Mouse (Mus musculus): ENCODE measurements around the gene Ythdf2. TPM values are rescaled to one million over a fixed set of nuclear protein-coding genes. Genes with fewer than 3 reads are reported as not detected.

Ythdf2 gene
- total and polyA plus RNA-seq, 3 experiments: 80.4 to 979 (median 103) TPM

DNA sequence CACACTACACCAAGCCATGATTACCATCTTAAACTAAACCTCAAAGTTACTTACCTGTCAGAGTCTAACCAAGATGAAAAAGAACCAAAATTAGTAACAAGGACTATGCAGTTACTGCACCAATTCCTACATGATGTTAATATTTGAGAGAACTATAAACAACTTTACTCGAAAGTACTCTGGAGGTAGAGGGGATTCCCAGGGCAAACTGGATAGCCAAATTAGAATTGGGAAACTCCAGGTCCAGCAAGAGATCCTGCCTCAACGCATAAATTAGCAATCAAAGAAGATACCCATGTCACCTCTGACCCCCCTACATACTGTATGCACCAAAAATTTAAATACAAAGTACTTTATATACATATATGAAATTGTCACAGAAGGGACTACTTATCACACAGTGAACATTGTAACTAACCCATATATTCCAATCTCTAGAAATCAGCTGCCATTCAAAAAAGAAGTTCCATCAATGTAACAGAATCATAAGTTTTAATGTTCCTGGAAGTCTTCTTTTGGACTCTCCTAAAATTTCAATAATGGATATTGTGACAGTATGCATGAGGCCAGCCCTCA is 24.2 kb downstream of the Ythdf2 start:
- H3K9me3 ChIP-seq (replicated peaks; ENCODE audit: insufficient read depth, low read length): no peaks in the 10 kb centered on the region
- peaks cover 40% of the 10 kb centered on the region for H3K79me2 ChIP-seq (ENCODE audit: control insufficient read depth, insufficient read depth, low read length, poor library complexity)
- H3K9ac ChIP-seq (ENCODE audit: control insufficient read depth, low read depth, low read length, poor library complexity, severe bottlenecking): no peak overlapping the region
- no peak for TF ChIP-seq ELF1 (IDR thresholded peaks at IDR 0.05; ENCODE audit: low read depth, low read length)
- no peak for TF ChIP-seq GABPA (IDR thresholded peaks at IDR 0.05; ENCODE audit: low read depth, low read length)
- TF ChIP-seq JUND (IDR thresholded peaks at IDR 0.05; ENCODE audit: low read depth, low read length): no peak
- no peak for TF ChIP-seq HCFC1 (IDR thresholded peaks at IDR 0.05; ENCODE audit: low read depth, low read length)
- no peak for TF ChIP-seq MAFK (IDR thresholded peaks at IDR 0.05; ENCODE audit: borderline replicate concordance, low read depth, low read length)
- no peak for TF ChIP-seq ZMIZ1 (IDR thresholded peaks at IDR 0.05; ENCODE audit: low read depth, low read length)
- no peak for TF ChIP-seq CHD2 (IDR thresholded peaks at IDR 0.05; ENCODE audit: low read length)
- TF ChIP-seq SMC3 (IDR thresholded peaks at IDR 0.05; ENCODE audit: low read depth, low read length): no peak
- no peak for TF ChIP-seq NRF1 (IDR thresholded peaks at IDR 0.05; ENCODE audit: insufficient read depth, low read depth, low read length, poor library complexity, severe bottlenecking)
- no peak for DNase-seq (ENCODE audit: low read depth, low spot score)
- no peak overlapping the region for H3K4me3 ChIP-seq (ENCODE audit: control insufficient read depth in 1 of 2, insufficient read depth in 1 of 2, low read depth in 2 of 2, low read length in 2 of 2)
- peaks cover 9 to 52% of the 10 kb centered on the region in 2 experiments for H3K36me3 ChIP-seq (ENCODE audit: control insufficient read depth in 1 of 2, insufficient read depth in 2 of 2, low read length in 2 of 2)
- H3K27ac ChIP-seq (ENCODE audit: control insufficient read depth, low read depth, low read length): no peak overlapping the region
- no peaks in the 10 kb centered on the region for H3K4me1 ChIP-seq (ENCODE audit: control insufficient read depth in 1 of 2, insufficient read depth in 2 of 2, low read length in 2 of 2)
- no peaks in the 10 kb centered on the region for H3K27me3 ChIP-seq (ENCODE audit: control insufficient read depth in 1 of 2, insufficient read depth in 2 of 2, low read length in 2 of 2)

DNA sequence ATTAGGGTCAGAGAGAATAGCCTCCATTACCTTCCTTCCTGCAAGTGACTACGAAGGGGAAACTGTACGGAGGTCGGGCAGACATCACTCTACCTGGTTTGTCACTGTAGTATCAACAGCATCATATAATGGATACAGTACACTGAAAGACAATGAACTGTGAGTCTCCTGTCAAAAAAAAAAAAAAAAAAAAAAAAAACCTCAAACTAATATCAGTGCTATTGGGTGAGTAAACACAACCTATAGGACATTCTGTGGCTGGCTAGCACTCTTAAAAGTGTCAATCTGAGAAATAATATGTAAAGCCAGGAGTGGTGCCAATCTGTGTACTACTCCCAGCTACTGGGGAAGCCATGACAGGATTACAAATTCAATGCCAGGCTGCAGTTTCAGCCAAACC is 28.9 kb downstream of the Ythdf2 start:
- no peak for DNase-seq (ENCODE audit: low read depth, low spot score)
- Histone ChIP-seq H3K27ac (ENCODE audit: control insufficient read depth, low read depth, low read length) (no peak overlapping the region), H3K27me3 (ENCODE audit: control insufficient read depth in 1 of 2, insufficient read depth in 2 of 2, low read length in 2 of 2) (no peaks in the 10 kb centered on the region), H3K4me3 (ENCODE audit: control insufficient read depth in 1 of 2, insufficient read depth in 1 of 2, low read depth in 2 of 2, low read length in 2 of 2) (no peak overlapping the region), H3K79me2 (ENCODE audit: control insufficient read depth, insufficient read depth, low read length, poor library complexity) (peaks cover 5% of the 10 kb centered on the region), H3K4me1 (ENCODE audit: control insufficient read depth in 1 of 2, insufficient read depth in 2 of 2, low read length in 2 of 2) (no peaks in the 10 kb centered on the region), H3K9me3 (replicated peaks; ENCODE audit: insufficient read depth, low read length) (no peaks in the 10 kb centered on the region), H3K36me3 (ENCODE audit: control insufficient read depth in 1 of 2, insufficient read depth in 2 of 2, low read length in 2 of 2) (peaks cover 0 to 24% of the 10 kb centered on the region in 2 experiments; a peak in 2 of 4 replicates), H3K9ac (ENCODE audit: control insufficient read depth, low read depth, low read length, poor library complexity, severe bottlenecking) (no peak overlapping the region)
- no peak for TF ChIP-seq UBTF (IDR thresholded peaks at IDR 0.05; ENCODE audit: borderline replicate concordance, insufficient read depth, low read depth, low read length)
- peak; percentile 55 for TF ChIP-seq ZNF384 (IDR thresholded peaks at IDR 0.05; ENCODE audit: low read depth, low read length)
- TF ChIP-seq GABPA (IDR thresholded peaks at IDR 0.05; ENCODE audit: low read depth, low read length): no peak

DNA sequence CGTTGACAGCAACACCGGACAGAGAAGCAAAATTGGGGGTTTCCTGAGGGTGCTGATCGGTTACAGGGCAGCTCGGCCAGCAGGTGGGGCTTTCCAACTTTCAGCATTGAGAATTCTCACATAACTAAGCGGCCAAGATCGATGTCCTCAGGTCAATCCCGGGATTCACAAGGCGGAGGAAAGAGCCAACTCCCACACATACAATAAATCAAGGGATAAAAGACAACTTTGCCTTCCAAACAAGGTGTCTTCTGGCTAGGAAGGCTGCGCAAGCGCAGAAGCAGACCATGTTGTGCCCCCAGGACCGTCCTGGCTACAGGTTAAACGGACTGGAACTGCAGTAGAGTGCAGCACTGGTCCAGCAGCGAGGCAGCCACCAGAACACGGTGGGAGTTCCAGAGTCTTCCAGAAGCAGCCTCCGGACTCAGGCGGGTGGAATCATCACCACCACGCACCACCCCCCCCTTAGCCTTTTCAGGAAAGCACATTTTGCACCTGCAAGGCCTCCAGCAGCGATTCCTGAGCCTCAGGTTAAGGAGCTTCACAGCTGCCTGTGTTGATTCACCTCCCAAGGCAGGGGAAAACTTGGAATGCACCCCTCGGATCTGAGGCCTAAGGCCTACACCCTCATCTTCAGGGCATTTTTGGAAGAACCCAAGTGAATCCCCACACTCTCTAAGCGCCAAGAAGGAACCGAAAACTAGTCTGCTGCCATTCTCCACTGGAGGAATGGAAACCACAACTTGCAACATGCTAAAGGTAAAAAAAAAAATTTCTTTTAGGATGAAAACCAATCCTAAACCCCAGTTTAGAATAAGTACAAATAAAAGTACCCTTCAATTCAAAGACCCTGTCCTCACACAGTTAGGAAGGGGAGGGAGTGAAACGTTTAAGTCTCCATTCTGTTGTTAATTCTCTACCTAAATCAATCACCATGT is 30.1 kb downstream of the Ythdf2 start:
- peak; percentile 38 for TF ChIP-seq SMC3 (IDR thresholded peaks at IDR 0.05; ENCODE audit: low read depth, low read length)
- peak in 2 of 3 experiments; percentile 28 to 40; a peak in 4 of 6 replicates for TF ChIP-seq CTCF (IDR thresholded peaks at IDR 0.05 in 2 of 3, conservative IDR thresholded peaks at IDR 0.05 in 1 of 3; ENCODE audit: control insufficient read depth in 1 of 3, insufficient read depth in 1 of 3, low read depth in 2 of 3, low read length in 3 of 3, poor library complexity in 1 of 3, severe bottlenecking in 1 of 3)
- no peak for TF ChIP-seq MYB (IDR thresholded peaks at IDR 0.05; ENCODE audit: low read depth, low read length)
- no peak for DNase-seq (ENCODE audit: low read depth, low spot score)
- Histone ChIP-seq H3K9me3 (replicated peaks; ENCODE audit: insufficient read depth, low read length) (no peaks in the 10 kb centered on the region), H3K4me1 (ENCODE audit: control insufficient read depth in 1 of 2, insufficient read depth in 2 of 2, low read length in 2 of 2) (no peaks in the 10 kb centered on the region), H3K27me3 (ENCODE audit: control insufficient read depth in 1 of 2, insufficient read depth in 2 of 2, low read length in 2 of 2) (no peaks in the 10 kb centered on the region), H3K9ac (ENCODE audit: control insufficient read depth, low read depth, low read length, poor library complexity, severe bottlenecking) (no peak overlapping the region), H3K27ac (ENCODE audit: control insufficient read depth, low read depth, low read length) (no peak overlapping the region), H3K36me3 (ENCODE audit: control insufficient read depth in 1 of 2, insufficient read depth in 2 of 2, low read length in 2 of 2) (peaks cover 0 to 16% of the 10 kb centered on the region in 2 experiments; a peak in 2 of 4 replicates), H3K79me2 (ENCODE audit: control insufficient read depth, insufficient read depth, low read length, poor library complexity) (no peaks in the 10 kb centered on the region), H3K4me3 (ENCODE audit: control insufficient read depth in 1 of 2, insufficient read depth in 1 of 2, low read depth in 2 of 2, low read length in 2 of 2) (no peak overlapping the region)

Data from MEL (cell line).